Mouse (Mus musculus) kidney, adult 10 weeks (tissue): Measurements from ENCODE around the gene Pdcd2. TPM values are rescaled to one million over a fixed set of nuclear protein-coding genes. Genes with fewer than 3 reads are reported as not detected.

Source experiments
- polyA plus RNA-seq: library from polyadenylated mRNA; stranded (reverse); fragments of 350-450 nt; fragmentation: Illumina TruSeq; extraction: RNeasy Lipid Tissue Mini Kit (QIAGEN cat#74804); gene quantifications from one replicate; pipeline ENCODE4 v1.2.3, GENCODE M21; 2014; ENCODE audit warnings: low read depth, low replicate concordance

Gene Pdcd2
- 57.9 TPM for polyA plus RNA-seq

DNA sequence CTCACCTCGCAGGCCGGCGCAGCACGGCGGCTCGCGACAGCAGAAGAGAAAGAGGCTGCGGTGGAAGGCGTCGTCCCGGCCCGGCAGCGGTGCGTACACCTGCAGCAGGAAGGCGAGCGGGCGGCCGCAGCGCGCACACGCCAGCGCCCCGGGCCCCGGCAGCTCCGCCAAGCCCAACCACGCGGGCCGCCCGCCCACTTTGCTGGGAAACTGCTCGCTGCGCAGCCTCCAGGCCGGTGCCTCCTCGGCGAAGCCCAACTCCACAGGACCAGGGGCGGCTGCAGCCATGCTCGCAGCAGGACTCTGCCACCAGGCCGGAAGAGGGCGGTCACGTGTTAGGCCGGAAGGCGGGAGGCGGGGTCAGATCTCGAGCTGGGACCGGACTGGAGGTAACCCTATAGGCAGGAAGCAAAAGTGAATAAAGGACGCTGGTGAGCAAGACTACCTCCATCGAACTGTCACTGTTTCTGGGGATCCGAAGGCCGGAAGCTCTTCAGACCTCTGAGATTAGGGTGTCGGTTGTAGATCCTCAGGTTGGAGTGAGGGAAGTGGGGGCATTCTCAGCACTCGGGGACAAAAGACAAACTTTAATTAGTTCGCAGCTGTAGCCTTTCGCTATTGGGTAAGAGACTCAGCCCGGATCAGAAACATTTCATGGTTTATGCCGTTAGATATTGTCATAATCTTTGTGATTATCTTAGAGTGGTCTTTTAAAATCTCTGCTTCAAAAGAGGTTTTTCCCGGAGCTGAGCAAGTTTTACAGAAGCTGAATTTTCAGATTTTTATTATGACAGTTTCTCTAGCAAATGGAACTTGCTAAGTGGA lies at the start of gene Pdcd2:
Pdcd2 (minus strand) TSS at position 316 of the 825 bp plus-strand sequence.

DNA sequence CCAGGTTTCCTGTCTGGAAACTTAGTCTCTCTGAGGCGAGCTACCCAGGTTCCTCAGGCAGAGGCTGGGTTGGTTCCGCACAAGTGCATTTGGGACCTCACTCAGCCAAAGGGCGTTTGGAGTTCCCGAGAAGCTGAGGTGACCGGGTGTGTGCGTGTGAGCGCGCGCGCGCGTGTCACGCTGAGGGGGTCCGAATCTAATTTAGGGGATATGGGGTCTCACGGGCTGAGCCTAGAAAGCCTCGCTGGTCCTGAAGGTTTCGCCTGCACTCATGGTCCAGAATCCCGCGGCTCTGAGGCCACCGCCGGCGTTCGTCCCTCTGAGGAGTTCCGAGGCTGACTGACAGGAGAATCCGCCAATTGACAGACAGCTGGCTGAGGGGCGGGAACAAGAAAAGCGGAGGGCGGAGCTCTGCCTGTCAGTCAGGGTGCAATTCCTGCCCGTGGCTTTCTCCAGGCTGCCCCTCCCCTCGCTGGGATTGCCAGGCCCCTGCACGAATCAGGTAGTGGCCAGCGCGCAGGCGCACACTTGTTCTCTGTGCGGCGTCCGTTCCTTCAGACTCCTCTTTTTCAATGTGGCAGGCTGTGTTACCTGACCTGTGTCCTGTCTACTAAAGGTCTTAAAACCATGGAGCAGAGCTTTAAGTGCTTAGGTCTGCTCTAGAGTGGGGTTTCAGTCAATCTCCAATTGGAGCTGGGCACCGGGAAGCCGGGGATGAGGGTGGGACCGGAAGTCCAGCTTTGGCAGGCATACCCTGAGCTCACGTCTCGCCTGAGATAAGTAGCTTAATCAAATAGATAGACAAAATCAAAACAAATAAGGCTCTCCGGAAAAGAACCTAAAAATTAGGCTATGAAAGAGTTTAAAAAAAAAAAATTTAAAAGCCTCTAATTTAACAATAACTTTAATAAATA lies 37.2 kb upstream of the Pdcd2 start, which contains the start of gene Prdm9:
Prdm9 (minus strand) TSS at position 341 of the 914 bp plus-strand sequence.

GRCm38 (mm10) chr17:15499656-15500394 lies 27.3 kb downstream of the Pdcd2 start, which contains the start of the genes Psmb1 and Tbp:
Gene Psmb1, minus strand, starts transcription at chr17:15499751.
Gene Tbp, plus strand, starts transcription at chr17:15499888.

Other genes with a start within 250 kb of the Pdcd2 start
- 3.6 TPM for gene Dll1, start 150.4 kb downstream of the Pdcd2 start, polyA plus RNA-seq
- 21.7 TPM for gene Fam120b, start 131.1 kb downstream of the Pdcd2 start, polyA plus RNA-seq
- gene Psmb1, start 27.6 kb downstream of the Pdcd2 start, polyA plus RNA-seq: 135 TPM
- 55.0 TPM for gene Tbp, start 27.4 kb downstream of the Pdcd2 start, polyA plus RNA-seq
- gene Prdm9, start 37.1 kb upstream of the Pdcd2 start, polyA plus RNA-seq: 13.2 TPM
- gene Chd1, start 177.7 kb upstream of the Pdcd2 start, polyA plus RNA-seq: 34.4 TPM